Mouse (Mus musculus) heart, postnatal 4 days (tissue): ENCODE measurements around the gene Bpifc. TPM values are rescaled to one million over a fixed set of nuclear protein-coding genes. Genes with fewer than 3 reads are reported as not detected.

Experiments
- DNase-seq: peaks from one replicate; pipeline ENCODE4 v3.0.0; 2021
- total RNA-seq, 2 experiments: library from RNA; stranded (reverse); gene quantifications; 2 replicates each; pipeline ENCODE4 v1.2.3; 2021

Bpifc gene
- total RNA-seq, 2 experiments from 2014 or later, result not detected

DNA sequence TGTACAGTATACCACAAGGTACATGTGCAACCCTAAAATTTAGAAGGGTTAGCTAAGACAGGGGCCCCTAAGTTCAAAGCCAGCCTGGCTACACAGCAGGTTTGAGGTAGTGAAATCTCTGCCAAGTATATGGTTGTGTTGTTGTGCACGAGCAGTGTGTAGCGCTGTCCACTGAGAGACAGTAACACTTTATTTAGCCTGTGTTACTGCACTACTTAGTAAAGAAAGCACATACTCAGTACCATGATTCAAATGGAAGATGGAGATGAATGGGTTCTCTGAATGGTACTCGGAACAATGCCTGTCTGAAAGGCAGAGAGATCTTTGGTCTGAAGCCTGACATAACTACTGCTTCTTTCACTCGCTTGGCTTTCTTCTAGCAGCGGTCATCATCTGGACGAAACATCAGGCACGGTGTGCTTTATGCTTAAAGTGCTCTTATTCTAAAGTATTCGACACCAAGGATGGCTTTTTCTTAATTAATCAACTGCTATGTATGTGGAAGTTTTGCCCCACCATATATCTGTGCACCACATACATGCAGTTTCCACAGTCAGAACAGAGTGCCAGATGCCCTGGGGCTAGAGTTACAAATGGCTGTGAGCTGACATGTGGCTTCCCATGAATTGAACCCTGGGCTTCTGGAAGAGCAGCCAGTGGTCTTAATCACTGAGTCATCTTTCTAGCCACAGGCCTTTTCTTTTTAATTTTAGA is 63.1 kb downstream of the Bpifc start:
- no peak for DNase-seq

DNA sequence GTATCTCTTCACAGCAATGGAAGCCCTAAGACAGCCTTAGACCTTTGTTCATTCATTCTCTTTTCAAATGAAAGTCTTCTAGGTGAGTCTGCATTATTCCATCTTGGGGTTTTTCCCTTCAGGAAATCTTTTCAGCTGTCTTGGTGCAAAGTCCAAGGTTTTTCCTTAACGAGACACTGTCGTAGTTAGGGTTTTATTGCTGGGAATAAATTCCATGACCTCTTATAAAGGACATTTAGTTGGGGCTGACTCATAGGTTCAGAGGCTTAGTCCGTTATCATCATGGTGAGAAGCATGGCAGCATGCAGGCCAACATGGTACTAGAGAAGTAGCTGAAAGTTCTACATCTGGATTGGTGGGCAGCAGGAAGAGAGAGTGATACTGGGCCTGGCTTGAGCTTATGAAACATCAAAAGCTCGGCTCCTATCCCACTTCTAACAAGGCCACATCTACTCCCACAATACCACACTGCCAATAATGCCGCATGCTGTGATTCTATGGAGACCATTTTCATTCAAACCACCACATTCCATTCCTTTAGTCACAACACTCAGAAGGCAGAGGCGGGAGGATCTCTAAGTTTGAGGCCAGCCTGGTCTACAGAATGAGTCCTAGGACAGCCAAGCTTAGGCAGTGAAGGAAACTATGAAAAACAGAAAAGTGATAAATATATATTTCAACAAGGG is 75.3 kb downstream of the Bpifc start:
- DNase-seq, result no peak

DNA sequence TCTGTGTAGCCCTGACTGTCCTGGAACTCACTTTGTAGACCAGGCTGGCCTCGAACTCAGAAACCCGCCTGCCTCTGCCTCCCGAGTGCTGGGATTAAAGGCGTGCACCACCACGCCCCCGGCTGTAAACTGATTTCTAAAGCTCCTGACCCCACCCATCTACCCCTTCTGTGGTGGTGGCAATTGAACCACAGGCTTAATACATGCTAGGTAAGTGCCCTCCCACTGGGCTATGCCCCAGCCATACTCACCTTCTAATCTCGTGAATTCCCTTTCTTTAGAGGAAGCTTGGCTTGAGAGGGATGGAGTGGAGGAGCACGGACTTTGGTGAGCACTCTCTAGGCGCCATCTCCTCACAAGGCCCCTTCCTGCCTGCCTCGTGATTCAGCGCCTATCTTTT is 81.7 kb downstream of the Bpifc start:
- DNase-seq, result no peak

DNA sequence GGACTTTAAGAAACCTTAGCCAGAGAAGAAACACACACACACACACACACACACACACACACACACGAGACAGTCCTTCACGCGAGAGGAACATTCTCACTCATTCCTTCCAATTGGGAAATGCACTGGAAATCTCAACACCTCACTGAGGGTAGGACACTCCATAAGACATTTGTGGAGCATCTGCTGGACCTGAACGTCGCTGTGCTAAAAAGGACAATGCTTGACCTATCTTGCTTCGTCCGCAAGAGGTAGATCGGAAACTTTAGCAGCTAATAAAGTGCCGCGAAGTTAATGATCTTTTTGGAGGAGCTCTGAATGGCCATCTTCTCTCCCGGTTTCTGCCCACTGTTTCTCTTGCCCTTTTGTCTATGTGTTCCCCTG is 82.5 kb downstream of the Bpifc start:
- DNase-seq, result no peak

DNA sequence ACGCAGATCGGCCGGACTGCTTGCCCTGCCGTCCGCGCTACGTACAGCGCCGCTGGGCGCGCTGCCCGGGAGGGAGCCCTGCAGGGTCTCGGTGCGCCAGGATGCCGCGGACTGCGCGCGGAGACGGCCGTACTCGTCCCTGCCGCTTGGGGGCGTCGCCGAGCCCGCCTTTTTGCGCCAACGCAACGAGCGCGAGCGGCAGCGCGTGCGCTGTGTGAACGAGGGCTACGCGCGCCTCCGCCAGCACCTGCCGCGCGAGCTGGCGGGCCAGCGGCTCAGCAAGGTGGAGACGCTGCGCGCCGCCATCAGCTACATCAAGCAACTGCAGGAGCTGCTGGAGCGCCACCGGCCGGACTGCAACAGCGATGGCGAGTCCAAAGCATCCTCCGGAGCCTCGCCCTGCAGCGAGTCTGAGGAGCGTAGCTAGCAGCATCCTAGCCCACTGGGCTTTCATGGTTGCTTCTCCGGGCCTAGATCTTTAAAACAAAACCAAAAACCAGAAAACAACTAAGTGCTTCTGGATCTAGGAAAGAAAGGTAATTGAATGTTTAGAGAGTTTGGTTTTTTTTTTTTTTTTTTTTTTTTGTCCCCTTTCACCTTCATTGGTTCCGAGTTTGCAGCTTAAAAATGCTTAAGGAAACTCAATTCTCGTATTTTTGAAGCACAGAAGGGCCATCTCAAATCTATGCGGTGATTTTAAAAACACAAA is 83.0 kb downstream of the Bpifc start:
- DNase-seq, result peak; percentile 52

DNA sequence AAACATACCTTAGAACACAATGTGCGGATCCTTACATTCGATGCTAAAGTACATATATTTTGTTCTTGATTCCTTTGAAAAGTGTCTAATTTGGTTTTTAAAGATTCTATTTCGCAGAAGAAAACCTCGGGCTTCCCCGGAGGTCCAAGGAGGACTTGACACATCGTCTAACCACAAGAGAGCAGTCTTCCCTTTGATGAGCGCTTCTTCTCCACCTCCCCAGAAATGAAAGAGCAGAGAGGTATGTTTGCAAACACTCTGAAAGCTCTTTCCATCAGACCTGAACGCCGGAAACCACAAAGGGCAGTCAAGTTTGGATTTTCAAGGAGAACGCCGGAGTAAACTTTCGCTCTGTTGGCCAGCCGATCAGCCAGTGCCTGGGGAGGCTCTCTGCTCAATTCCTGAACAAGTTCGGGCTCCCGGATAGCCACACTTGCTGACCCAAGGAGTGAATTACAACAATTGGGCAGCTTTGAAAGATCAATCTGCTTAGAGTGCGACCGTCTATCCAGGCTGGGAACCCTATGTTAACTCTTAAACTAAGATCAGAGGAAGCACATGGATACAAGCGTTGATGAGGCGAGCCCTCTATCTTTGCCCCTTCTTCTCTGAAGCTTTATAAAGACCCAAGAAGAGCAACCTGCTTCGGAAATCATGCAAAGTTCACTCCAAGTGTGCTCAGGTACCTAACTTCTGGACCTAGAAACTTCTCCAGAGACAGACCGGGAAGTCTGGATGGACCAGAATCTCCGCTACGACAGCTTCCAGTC is 83.8 kb downstream of the Bpifc start, which contains the start of gene Ascl4:
Gene Ascl4 (plus strand): TSS at position 6 of the 770 bp plus-strand sequence.
- no peak for DNase-seq

DNA sequence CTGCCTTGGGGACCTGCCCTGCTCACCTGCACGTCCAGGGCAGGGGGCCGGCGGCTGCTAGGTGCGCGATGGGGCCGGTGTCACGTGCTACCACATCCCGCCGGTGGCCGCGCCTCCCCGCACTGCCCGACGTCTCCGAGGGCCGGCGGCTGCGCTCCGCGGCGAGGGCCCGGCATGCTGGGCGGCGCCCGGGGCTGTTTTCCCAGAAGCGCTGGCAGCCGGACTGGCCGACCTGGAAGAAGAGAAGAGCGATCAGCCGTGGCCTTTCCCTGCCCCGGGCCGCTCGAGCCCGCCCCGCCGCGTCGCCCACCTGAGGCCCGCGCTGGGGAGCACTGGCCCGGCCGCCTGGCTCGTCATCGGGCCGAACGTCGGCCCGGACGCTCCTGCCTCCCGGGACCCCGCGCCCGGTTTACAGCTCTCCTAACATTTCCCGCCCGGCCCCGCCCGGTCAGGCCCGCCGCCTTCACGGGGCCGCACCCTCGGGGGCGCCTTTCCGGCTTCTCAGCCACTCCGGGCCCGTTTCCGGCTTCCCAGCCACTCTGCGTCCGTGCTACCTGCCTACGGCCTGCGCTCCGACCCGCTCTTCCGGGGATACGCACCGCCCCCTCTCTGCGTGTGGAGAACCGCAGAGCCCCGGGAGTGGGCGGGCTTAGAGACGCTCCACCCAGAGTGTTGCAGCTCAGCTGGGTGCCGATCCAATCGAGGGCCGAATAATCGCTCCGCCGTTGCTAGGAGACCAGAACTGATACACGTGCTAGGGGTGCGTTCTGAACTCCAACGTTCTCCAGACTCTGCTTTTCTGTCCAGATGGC is 95.0 kb downstream of the Bpifc start, which contains the start of gene Prdm4:
Gene Prdm4 (minus strand): TSS at position 645 of the 812 bp plus-strand sequence.
- DNase-seq, result peak; percentile 96

Other genes starting within 250 kb of the Bpifc start
- gene Pwp1, start 182.4 kb downstream of the Bpifc start, total RNA-seq, result 10 to 100 TPM; 20.5 to 23.5 TPM
- gene Prdm4, start 94.8 kb downstream of the Bpifc start, total RNA-seq, result 10 to 100 TPM; 17.2 to 18.8 TPM
- gene Ascl4, start 84.2 kb downstream of the Bpifc start, total RNA-seq, result not detected
- 10 to 100 TPM; 90.7 to 95.1 TPM for gene Rtcb, start 54.1 kb downstream of the Bpifc start, total RNA-seq
- 10 to 100 TPM; 15.5 to 16.4 TPM for gene Fbxo7, start 10.1 kb upstream of the Bpifc start, total RNA-seq